Mouse (Mus musculus) lung, embryonic 14.5 days (tissue): ENCODE measurements at regions not wholly inside any gene's neighbourhood (a gene's known extent, or its start where the extent isn't known, plus 50 kb on each side); places are given as distances from the start of the nearest gene placed in this dataset.

ENCODE experiments used
- ATAC-seq: fragments of 200-750 bp; cut with Nextera tagmentation; 2 replicates; pipeline ENCODE4 v1.8.0; 2017; ENCODE audit warnings: mild to moderate bottlenecking, moderate TSS enrichment, moderate library complexity; ENCODE audit not compliant: insufficient read depth
- DNase-seq: peaks from one replicate; pipeline ENCODE4 v3.0.0-alpha.2; 2015
- H3K27ac ChIP-seq: fragments of 300-500 bp; sonication (generic); 2 replicates; pipeline ENCODE4 v1.5.1; 2014; ENCODE audit warnings: low read depth, mild to moderate bottlenecking, moderate library complexity
- H3K27me3 ChIP-seq: fragments of 300-500 bp; sonication (generic); 2 replicates; pipeline ENCODE4 v1.6.1; 2014; ENCODE audit warnings: low read length, control low read depth; ENCODE audit not compliant: insufficient read depth
- H3K36me3 ChIP-seq: fragments of 300-500 bp; sonication (generic); 2 replicates; pipeline ENCODE4 v1.6.1; 2014; ENCODE audit warnings: control low read depth; ENCODE audit not compliant: insufficient read depth
- H3K4me1 ChIP-seq: fragments of 300-500 bp; sonication (generic); 2 replicates; pipeline ENCODE4 v1.6.1; 2014; ENCODE audit warnings: antibody characterized with exemption, control low read depth; ENCODE audit not compliant: insufficient read depth
- H3K4me2 ChIP-seq: fragments of 300-500 bp; sonication (generic); 2 replicates; pipeline ENCODE4 v1.6.1; 2014; ENCODE audit warnings: mild to moderate bottlenecking
- H3K4me3 ChIP-seq: fragments of 300-500 bp; sonication (generic); 2 replicates; pipeline ENCODE4 v1.5.1; 2014; ENCODE audit warnings: low read depth, low read length
- H3K9ac ChIP-seq: fragments of 300-500 bp; sonication (generic); 2 replicates; pipeline ENCODE4 v1.6.1; 2014
- H3K9me3 ChIP-seq: fragments of 300-500 bp; sonication (generic); 2 replicates; pipeline ENCODE4 v1.6.1; 2016; ENCODE audit warnings: low read depth, low read length, control low read depth
- CTCF ChIP-seq: IDR thresholded peaks from 2 replicates; pipeline ENCODE4 v1.5.1; 2016; ENCODE audit warnings: antibody characterized with exemption, low read depth
- WGBS: fragments of 180-500 bp; shearing (Covaris S2); extraction: QIAGEN DNeasy Blood & Tissue Kit; methylation state at CpG from one replicate; pipeline ENCODE4 v1.1.7; 2014; 5-methylcytosine and 5-hydroxymethylcytosine counted together

GRCm38 (mm10) chr4:53219351-53219750, 59.7 kb upstream of the Abca1 start:
- Histone ChIP-seq H3K4me3 (no peak overlapping the region), H3K4me2 (no peak overlapping the region), H3K27me3 (no peaks in the 10 kb centered on the region), H3K9me3 (no peaks in the 10 kb centered on the region), H3K27ac (no peak overlapping the region), H3K36me3 (no peaks in the 10 kb centered on the region), H3K4me1 (peaks cover 16% of the 10 kb centered on the region), H3K9ac (no peak overlapping the region)
- DNase-seq (no peak), ATAC-seq (no peak)
- TF ChIP-seq CTCF, result no peak
- 66% methylated on average over 3 of the region's 3 CpGs for WGBS

- H3K9me3 ChIP-seq, result no peaks in the 10 kb centered on the region
- ATAC-seq (no peak), DNase-seq (peak; percentile 33)
- 32% methylated on average over 7 of the region's 7 CpGs for WGBS
- H3K4me3 ChIP-seq, result no peak overlapping the region
- H3K27me3 ChIP-seq, result no peaks in the 10 kb centered on the region
- TF ChIP-seq CTCF, result no peak
- no peak overlapping the region for H3K9ac ChIP-seq
- peaks cover 16% of the 10 kb centered on the region for H3K4me1 ChIP-seq
- no peak overlapping the region for H3K27ac ChIP-seq
- no peaks in the 10 kb centered on the region for H3K36me3 ChIP-seq
- H3K4me2 ChIP-seq, result no peak overlapping the region; the same call in 1 of the 2 replicates
Measured at GRCm38 (mm10) chr4:53218752-53219151, 59.1 kb upstream of the Abca1 start.

GRCm38 (mm10) chr4:53218291-53218640, 58.6 kb upstream of the Abca1 start:
- Histone ChIP-seq H3K27ac (no peak overlapping the region), H3K4me2 (peak overlapping the region; percentile 88), H3K9ac (peak overlapping the region; percentile 49; the same call in 1 of the 2 replicates), H3K9me3 (no peaks in the 10 kb centered on the region), H3K27me3 (no peaks in the 10 kb centered on the region), H3K4me1 (peaks cover 16% of the 10 kb centered on the region), H3K4me3 (peak overlapping the region; percentile 49), H3K36me3 (no peaks in the 10 kb centered on the region)
- DNase-seq (no peak), ATAC-seq (no peak)
- no peak for TF ChIP-seq CTCF
- WGBS, result 34% methylated on average over 5 of the region's 5 CpGs

- Histone ChIP-seq H3K27me3 (no peaks in the 10 kb centered on the region), H3K4me3 (peak overlapping the region; percentile 49), H3K4me2 (peak overlapping the region; percentile 88), H3K9me3 (no peaks in the 10 kb centered on the region), H3K9ac (peak overlapping the region; percentile 49; the same call in 1 of the 2 replicates), H3K4me1 (peaks cover 16% of the 10 kb centered on the region), H3K27ac (peak overlapping the region; percentile 75), H3K36me3 (no peaks in the 10 kb centered on the region)
- peak; percentile 90 for ATAC-seq
- TF ChIP-seq CTCF, result no peak
- WGBS, result 1% methylated on average over 38 of the region's 38 CpGs
- peak; percentile 85 for DNase-seq
Measured at GRCm38 (mm10) chr4:53217608-53218290, 58.1 kb upstream of the Abca1 start.

GRCm38 (mm10) chr4:53212541-53212940, 52.8 kb upstream of the Abca1 start:
- ATAC-seq (no peak), DNase-seq (peak; percentile 58)
- peaks cover 4% of the 10 kb centered on the region; the same call in 1 of the 2 replicates for H3K4me1 ChIP-seq
- no peaks in the 10 kb centered on the region for H3K36me3 ChIP-seq
- no peak overlapping the region for H3K4me2 ChIP-seq
- no peak overlapping the region for H3K4me3 ChIP-seq
- no peak for TF ChIP-seq CTCF
- 45% methylated on average over 4 of the region's 4 CpGs for WGBS
- no peaks in the 10 kb centered on the region for H3K27me3 ChIP-seq
- no peaks in the 10 kb centered on the region for H3K9me3 ChIP-seq
- no peak overlapping the region for H3K27ac ChIP-seq
- no peak overlapping the region for H3K9ac ChIP-seq

GRCm38 (mm10) chr4:53210685-53211084, 51.0 kb upstream of the Abca1 start:
- DNase-seq, result no peak
- H3K9ac ChIP-seq, result no peak overlapping the region
- no peak overlapping the region for H3K27ac ChIP-seq
- no peak for ATAC-seq
- H3K9me3 ChIP-seq, result no peaks in the 10 kb centered on the region
- no peak overlapping the region for H3K4me3 ChIP-seq
- no peaks in the 10 kb centered on the region for H3K36me3 ChIP-seq
- H3K4me2 ChIP-seq, result no peak overlapping the region
- H3K4me1 ChIP-seq, result no peaks in the 10 kb centered on the region
- no peak for TF ChIP-seq CTCF
- WGBS, result 79% methylated on average over 3 of the region's 3 CpGs
- no peaks in the 10 kb centered on the region for H3K27me3 ChIP-seq
